Mouse (Mus musculus) E14TG2a.4 (cell line): Measurements from ENCODE around the gene Agbl1.

Experiments used
- H3K27me3 ChIP-seq: 2 replicates; pipeline ENCODE4 v1.6.1; 2014; ENCODE audit warnings: low read length, control low read depth; ENCODE audit not compliant: insufficient read depth
- H3K36me3 ChIP-seq: 2 replicates; pipeline ENCODE4 v1.6.1; 2014; ENCODE audit warnings: low read length, control low read depth; ENCODE audit not compliant: insufficient read depth
- H3K4me1 ChIP-seq: replicated peaks from 2 replicates; pipeline ENCODE4 v1.6.1; 2014; ENCODE audit warnings: low read depth, low read length, control low read depth
- H3K4me3 ChIP-seq: replicated peaks from 2 replicates; pipeline ENCODE4 v1.5.1; 2014; ENCODE audit warnings: mild to moderate bottlenecking, low read length
- H3K9me3 ChIP-seq: 2 replicates; pipeline ENCODE4 v1.6.1; 2014; ENCODE audit warnings: low read length, control low read depth
- CTCF ChIP-seq: conservative IDR thresholded peaks from 2 replicates; pipeline ENCODE4 v1.5.1; 2014; ENCODE audit warnings: low read length
- NANOG ChIP-seq: IDR thresholded peaks from 2 replicates; pipeline ENCODE4 v1.6.1; 2014; ENCODE audit warnings: borderline replicate concordance, low read length, mixed read lengths
- POU5F1 ChIP-seq: IDR thresholded peaks from 2 replicates; pipeline ENCODE4 v1.6.1; 2014; ENCODE audit warnings: low read length, borderline replicate concordance

Gene Agbl1

DNA sequence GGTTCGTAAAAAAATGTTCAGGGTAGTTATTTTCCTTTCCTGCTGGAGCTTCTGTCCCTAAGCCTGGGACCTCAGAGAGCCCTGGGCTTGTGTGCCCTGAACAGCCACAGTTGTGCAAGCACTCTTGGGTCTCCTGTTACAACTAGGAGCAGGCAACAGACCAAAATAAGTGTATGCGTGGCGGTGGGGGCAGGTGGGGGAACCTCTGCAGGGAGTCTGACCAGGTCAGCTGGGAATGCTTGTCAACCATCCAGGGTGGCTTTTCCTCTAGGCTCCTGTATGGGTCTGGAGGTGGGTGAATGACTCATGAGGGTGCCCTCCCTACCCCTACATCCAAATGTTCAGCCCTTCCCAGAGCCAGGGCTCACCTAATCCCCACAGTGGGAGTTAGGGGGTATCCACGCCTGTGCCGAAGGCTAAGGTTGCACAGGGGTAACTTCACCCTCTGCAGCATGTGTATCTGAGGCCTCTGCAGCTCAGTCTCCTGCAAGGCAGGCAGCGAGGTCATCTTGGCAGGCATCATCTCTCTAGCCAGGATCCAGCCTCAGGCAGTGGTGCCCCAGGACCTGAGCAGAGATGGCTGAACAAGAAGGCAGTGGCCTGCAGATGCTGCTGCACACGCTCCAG is at the start of gene Agbl1:
Gene Agbl1, plus strand, starts transcription at position 577 of the 627 bp plus-strand sequence.
- H3K4me3 ChIP-seq = no peak within 1 kb of the TSS
- H3K4me1 ChIP-seq = no peaks in the 10 kb centered on the region
- H3K36me3 ChIP-seq = no peaks in the 10 kb centered on the region
- H3K27me3 ChIP-seq = no peaks in the 10 kb centered on the region
- no peaks in the 10 kb centered on the region for H3K9me3 ChIP-seq
- TF ChIP-seq NANOG = no peak
- no peak for TF ChIP-seq CTCF
- TF ChIP-seq POU5F1 = no peak

- Histone ChIP-seq H3K4me3 (no peak overlapping the region), H3K36me3 (no peaks in the 10 kb centered on the region), H3K4me1 (no peaks in the 10 kb centered on the region), H3K9me3 (no peaks in the 10 kb centered on the region), H3K27me3 (no peaks in the 10 kb centered on the region)
- TF ChIP-seq NANOG (no peak), CTCF (no peak), POU5F1 (no peak)
Measured at GRCm38 (mm10) chr7:76185005-76185658, 44.6 kb upstream of the Agbl1 start.

GRCm38 (mm10) chr7:76185681-76186121 is 44.0 kb upstream of the Agbl1 start:
- Histone ChIP-seq H3K27me3 (no peaks in the 10 kb centered on the region), H3K4me1 (no peaks in the 10 kb centered on the region)
- TF ChIP-seq POU5F1 (no peak), NANOG (no peak), CTCF (no peak)

GRCm38 (mm10) chr7:76218546-76218945 is 11.1 kb upstream of the Agbl1 start:
- Histone ChIP-seq H3K36me3 (no peaks in the 10 kb centered on the region), H3K4me1 (no peaks in the 10 kb centered on the region), H3K27me3 (no peaks in the 10 kb centered on the region), H3K9me3 (no peaks in the 10 kb centered on the region), H3K4me3 (no peak overlapping the region)
- no peak for TF ChIP-seq CTCF
- TF ChIP-seq NANOG = no peak
- no peak for TF ChIP-seq POU5F1

More at GRCm38 (mm10) chr7:76185681-76186121, 44.0 kb upstream of the Agbl1 start:
- no peak overlapping the region for H3K4me3 ChIP-seq
- H3K36me3 ChIP-seq = no peaks in the 10 kb centered on the region
- no peaks in the 10 kb centered on the region for H3K9me3 ChIP-seq

DNA sequence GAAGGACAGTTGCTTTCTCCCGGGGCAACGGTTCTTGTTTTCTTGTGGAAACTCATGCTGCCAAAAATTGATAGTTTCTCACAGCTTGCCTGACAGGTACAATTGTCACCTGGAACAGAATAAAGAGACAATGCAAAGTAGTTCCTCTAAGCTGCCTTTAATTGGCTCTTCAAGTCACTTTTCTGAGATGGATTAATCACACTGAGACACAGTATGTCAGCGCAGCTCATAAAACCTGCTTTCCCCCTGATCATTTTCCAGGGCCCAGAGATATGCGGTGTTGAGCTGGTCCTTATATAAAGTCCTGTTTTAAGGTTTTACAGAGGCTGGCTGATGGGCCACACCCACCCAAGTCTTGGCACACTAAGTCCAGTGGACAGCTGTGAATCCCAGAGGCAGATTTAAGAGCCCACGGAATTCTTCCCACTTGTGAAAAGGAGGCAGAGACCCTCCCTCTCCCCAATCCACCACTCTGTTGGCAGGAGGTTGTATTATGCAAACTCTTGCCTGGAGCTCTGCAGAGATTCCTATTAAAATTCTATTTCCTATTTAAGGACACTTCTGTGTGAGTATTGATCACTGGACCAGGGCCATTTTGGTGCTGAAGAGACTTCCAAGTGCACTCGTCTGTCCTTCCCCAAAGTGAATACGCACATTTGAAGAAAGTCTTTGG is 9.8 kb upstream of the Agbl1 start:
- Histone ChIP-seq H3K27me3 (no peaks in the 10 kb centered on the region), H3K36me3 (no peaks in the 10 kb centered on the region), H3K4me3 (no peak overlapping the region), H3K9me3 (no peaks in the 10 kb centered on the region), H3K4me1 (no peaks in the 10 kb centered on the region)
- no peak for TF ChIP-seq NANOG
- no peak for TF ChIP-seq CTCF
- TF ChIP-seq POU5F1 = no peak

- no peaks in the 10 kb centered on the region for H3K4me1 ChIP-seq
- no peak for TF ChIP-seq CTCF
- no peak for TF ChIP-seq POU5F1
- no peak for TF ChIP-seq NANOG
Measured at GRCm38 (mm10) chr7:76222691-76223090, 7.0 kb upstream of the Agbl1 start.

DNA sequence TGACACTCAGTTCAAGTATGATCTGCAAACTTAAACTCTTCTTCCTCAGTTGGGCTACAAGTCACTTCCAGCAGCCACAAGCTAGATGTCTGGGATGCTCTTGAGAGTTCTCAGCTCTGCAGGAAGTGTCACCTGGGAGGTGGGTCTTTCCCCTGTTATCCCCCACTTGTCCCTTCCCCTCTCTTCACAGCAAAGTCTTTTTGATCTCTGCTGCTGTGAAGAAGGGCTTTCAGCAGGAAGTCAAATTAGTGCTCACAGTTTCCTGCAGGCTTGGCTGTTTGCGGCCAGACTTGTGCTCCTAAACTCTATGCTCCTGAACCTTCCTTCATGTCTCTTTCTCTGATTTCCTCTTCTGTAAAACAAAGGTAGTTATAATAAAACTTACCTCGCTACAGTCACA is 806 bp upstream of the Agbl1 start:
- TF ChIP-seq NANOG (no peak), CTCF (no peak), POU5F1 (no peak)

More at GRCm38 (mm10) chr7:76222691-76223090, 7.0 kb upstream of the Agbl1 start:
- Histone ChIP-seq H3K36me3 (no peaks in the 10 kb centered on the region), H3K27me3 (no peaks in the 10 kb centered on the region), H3K4me3 (no peak overlapping the region), H3K9me3 (no peaks in the 10 kb centered on the region)

DNA sequence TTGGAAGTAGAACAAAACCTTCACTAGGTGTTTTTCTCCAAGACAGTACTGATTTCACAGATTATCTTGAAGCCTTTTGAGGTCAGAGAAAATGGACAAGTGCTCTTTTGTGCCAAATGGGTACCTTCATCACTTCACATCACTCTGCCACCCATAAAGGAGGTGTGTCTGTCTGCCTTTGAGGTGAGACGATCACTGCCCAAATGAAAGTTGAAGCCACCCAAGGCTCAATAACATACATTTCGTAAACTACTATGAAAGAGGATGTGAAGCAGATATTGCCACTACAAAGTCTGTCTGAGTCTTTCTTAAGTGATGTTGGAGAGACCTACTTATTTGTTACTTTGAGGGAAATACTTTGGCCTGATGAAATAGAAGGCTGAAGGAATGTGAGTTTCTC is 4.6 kb downstream of the Agbl1 start:
- H3K4me1 ChIP-seq = no peaks in the 10 kb centered on the region
- H3K27me3 ChIP-seq = no peaks in the 10 kb centered on the region
- no peaks in the 10 kb centered on the region for H3K9me3 ChIP-seq
- H3K4me3 ChIP-seq = no peak overlapping the region
- no peaks in the 10 kb centered on the region for H3K36me3 ChIP-seq
- TF ChIP-seq POU5F1 (no peak), NANOG (no peak), CTCF (no peak)

More for the DNA sequence above, 806 bp upstream of the Agbl1 start:
- Histone ChIP-seq H3K36me3 (no peaks in the 10 kb centered on the region), H3K4me3 (no peak overlapping the region), H3K27me3 (no peaks in the 10 kb centered on the region), H3K4me1 (no peaks in the 10 kb centered on the region), H3K9me3 (no peaks in the 10 kb centered on the region)
